Mouse (Mus musculus) 3T3-L1 (cell line): ENCODE results near the gene Dnpep.

Experiments
- DNase-seq: peaks from one replicate; pipeline ENCODE4 v3.0.0-alpha.2; 2015; ENCODE audit warnings: low read depth, low spot score

Gene Dnpep

DNA sequence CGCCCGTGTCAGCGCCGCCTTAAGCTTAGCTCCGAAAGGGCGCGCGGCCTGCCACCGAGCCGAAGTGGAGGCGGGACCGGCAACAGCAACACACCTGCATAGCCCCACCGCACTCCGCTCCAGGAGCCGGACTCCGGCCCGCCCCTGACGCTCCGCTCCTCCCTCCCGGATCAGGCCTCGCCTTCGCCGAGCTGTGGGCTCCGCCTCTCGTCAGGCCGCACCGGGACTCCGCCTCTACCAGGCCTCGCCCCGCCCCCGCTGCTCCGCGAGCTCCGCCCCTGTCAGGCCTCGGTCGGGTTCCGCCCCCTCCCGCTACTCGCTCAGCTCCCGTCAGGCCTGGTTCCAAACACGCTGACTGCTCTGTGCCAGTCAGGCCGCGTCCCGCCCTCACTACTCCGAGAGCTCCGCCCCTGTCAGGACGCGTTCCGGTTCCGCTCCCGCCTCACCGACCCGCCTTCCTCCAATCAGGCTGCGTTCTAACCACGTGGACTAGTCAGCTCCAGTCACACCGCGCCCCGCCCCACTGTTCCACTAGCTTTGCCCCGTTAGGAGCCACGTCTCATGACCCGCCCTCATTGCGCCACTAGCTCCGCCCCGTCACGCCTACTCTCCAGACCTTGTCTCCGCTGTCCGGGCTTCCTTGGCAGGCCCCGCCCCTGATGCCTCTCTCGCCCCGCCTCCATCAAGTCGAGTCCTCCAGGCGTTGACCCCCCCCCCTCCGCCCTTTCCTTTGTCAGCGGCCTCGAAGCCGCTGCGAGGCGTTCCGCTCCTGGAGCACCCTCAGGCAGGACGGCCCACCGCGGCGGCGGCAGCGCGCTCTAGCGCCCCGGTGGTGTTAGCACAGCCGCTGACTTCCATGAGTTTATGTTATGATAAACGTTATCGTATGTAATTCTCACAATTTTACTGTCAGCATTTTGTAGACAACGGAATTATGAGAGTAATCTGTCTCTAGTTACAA lies at the start of gene Dnpep:
Gene Dnpep (minus strand): TSS at position 750 of the 961 bp plus-strand sequence.
- DNase-seq, result peak; percentile 100

DNA sequence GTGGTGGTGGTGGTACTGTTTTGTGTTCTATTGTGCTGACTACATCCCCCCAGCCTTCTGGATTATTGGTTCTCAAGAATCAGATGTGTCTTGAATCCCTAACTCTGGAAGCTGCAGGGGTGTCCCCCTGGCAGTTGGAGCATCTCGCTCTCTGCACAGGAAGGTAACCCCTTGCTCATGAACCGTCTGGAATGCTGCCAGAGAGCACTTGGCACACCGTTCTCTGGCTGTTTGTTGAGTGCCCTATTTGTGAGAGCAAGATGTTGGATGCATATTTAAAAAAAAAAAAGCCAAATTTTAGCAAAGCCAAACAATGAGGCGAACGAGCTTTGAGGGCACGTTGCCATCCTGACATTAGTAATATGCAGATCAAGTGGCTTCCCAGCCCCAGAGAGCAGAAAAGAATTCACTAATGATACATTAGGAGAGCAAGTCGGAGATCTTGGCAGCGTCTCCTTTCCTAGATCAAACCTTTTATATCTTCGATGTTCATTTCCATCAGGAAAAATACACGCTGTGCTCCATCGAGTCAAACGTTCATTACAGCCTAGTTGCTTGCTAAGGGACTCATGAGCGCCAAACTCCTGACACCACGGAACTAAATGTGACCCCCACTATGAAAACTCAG lies 47.8 kb upstream of the Dnpep start:
- DNase-seq, result no peak

DNA sequence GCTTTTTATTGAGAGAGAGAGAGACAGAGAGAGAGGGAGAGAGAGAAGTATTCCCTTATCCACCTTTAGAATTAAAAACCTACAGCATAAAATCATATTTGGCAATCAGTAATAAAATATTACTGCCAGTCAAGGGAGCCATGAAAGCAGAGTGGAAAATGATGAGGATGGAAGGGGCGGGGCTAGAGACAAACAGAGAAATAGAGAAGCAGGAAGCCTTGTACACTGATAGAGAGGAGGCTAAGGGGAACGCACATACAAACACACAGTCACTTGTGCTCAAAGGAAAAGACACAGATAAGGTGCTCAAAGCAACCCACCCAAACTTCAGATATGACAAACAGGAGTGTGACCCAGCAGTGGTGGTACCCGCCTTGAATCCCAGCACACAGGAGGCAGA lies 46.1 kb upstream of the Dnpep start:
- no peak for DNase-seq

DNA sequence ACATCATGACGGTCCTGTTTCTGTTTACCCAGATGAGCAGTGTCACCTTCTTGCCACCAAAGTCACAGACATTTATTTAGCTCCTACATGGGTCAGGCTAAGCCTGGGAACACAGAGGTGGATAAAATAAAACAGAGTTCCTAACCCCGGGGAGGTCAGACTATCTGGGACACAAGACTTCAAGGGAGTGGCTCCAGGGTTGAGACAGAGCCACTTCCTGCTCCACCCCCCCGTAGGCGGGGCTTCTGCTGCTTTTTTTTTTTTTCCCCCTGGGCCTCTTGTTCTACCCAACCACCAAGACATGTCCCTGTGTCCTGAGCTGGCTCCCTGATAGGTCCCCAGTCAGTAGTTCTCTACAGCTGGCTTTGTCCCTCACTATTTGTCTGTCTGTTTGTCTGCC lies 44.0 kb upstream of the Dnpep start:
- DNase-seq, result peak; percentile 57

DNA sequence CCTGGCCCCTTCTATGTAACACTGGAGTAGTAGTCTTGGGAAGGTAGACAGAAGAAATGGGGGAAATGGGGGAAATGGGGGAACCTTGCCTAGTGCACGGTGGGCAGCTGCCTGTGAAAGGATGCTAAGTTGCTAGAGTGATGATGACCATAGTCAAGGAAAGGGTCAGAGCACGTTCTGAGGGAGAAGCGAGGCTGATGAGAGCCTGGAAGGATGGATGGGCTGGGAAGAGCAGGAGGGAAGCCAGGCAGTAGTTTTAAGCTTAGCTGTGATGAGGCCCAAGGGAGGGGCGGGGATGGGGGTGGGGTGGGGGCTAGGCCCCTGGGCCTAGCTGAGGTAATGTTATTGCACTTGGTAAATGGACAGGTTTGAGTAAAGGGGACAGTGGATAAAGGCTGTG lies 43.3 kb upstream of the Dnpep start:
- no peak for DNase-seq

DNA sequence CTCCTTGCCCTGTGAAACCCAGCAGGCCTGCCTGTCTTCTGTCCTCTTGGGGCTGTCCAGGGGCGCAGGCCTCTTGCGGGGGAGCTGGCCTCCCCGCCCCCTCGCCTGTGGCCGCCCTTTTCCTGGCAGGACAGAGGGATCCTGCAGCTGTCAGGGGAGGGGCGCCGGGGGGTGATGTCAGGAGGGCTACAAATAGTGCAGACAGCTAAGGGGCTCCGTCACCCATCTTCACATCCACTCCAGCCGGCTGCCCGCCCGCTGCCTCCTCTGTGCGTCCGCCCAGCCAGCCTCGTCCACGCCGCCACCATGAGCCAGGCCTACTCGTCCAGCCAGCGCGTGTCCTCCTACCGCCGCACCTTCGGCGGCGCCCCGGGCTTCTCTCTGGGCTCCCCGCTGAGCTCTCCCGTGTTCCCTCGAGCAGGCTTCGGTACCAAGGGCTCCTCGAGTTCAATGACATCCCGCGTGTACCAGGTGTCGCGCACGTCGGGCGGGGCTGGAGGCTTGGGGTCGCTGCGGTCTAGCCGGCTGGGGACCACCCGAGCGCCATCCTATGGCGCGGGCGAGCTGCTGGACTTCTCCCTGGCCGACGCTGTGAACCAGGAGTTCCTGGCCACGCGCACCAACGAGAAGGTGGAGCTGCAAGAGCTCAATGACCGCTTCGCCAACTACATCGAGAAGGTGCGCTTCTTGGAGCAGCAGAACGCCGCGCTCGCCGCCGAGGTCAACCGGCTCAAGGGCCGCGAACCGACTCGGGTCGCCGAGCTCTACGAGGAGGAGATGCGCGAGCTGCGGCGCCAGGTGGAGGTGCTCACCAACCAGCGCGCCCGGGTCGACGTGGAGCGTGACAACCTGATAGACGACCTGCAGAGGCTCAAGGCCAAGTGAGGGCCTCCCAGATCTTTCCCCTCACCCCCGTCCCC lies 42.6 kb upstream of the Dnpep start, which contains the start of gene Des:
Gene Des (plus strand): TSS at position 218 of the 920 bp plus-strand sequence.
- DNase-seq, result no peak

DNA sequence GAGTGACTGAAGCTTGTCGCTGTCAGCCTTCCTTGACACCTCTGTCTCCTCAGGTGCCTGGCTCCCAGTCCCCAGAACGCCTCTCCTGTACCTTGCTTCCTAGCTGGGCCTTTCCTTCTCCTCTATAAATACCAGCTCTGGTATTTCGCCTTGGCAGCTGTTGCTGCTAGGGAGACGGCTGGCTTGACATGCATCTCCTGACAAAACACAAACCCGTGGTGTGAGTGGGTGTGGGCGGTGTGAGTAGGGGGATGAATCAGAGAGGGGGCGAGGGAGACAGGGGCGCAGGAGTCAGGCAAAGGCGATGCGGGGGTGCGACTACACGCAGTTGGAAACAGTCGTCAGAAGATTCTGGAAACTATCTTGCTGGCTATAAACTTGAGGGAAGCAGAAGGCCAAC lies 41.6 kb upstream of the Dnpep start:
- DNase-seq, result no peak

DNA sequence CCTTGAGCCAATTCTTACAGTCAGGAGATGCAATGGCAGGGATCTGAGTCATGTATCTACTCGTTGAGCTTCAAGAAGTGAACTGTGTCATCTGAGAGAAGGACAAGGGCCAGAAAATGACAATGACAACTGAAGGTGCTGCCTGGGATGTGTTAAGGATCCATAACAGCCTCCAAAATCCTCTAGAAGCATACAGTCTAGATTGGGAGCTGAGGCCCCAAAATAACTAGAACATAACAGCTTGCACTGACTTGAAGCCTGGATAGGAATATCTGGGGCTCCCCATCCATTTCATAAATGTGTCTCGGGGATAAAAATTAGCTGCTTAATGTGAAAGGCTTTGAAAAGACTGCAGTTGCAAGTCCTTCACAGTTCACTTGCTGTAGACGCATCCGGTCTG lies 40.2 kb upstream of the Dnpep start:
- DNase-seq, result no peak

DNA sequence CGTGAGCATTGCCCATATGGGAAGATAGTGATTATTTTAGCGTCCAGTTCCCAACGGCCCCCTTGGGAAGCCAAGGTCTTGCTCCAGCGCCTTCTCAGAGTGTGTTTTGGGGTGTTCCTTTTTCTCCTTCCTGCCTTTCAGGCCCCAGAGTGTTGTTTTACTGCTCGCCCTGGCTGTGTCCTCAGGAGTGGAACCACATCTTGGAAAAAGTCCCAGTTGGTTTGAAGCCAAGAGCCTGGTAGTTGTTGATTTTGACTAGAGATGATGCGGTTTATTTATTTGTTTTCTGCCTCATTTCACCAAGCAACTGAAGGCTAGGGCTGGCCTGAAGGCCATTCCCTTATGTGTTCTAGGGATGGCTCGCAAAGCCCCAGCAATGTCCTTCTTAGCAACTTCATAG lies 39.5 kb upstream of the Dnpep start:
- DNase-seq, result peak; percentile 47

DNA sequence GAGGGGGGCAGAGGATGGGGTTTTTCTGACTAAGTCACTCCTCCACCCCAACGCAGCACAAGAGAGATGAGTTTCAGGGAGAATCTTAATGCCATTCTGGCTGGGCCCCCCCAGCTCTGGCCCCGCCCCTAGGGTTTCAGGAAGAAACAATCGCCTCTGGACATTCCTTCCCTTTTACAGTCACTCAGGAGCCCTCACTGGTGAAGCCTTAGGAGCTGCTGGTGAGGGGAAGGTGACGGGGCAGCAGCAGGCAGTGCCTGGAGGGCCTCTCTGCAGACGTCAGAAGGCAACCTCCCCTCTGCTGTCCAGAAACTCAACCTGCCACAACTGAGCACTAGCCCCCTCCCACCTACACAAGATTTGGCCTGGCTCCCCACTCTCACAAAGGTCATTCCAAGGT lies 31.5 kb upstream of the Dnpep start:
- no peak for DNase-seq

DNA sequence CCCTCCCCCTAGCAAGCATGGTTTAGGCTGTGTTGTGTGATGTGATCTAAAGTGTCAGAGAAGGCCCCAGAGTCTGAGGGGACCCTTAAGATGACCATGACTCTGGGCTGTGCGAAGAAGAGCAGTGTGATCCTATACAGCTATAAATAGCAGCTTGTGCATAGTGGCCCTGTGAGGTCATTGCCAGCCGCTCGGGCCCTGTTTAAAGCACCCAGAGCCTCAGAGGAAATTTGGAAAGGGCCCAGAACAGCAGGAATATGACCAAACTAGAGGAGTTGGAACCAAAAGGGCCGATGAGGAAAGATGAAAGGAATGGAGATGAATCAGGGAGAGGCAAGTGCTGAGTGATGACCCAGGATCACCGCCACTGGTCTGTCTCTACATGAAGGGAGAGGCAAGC lies 29.5 kb upstream of the Dnpep start:
- DNase-seq, result peak; percentile 55

DNA sequence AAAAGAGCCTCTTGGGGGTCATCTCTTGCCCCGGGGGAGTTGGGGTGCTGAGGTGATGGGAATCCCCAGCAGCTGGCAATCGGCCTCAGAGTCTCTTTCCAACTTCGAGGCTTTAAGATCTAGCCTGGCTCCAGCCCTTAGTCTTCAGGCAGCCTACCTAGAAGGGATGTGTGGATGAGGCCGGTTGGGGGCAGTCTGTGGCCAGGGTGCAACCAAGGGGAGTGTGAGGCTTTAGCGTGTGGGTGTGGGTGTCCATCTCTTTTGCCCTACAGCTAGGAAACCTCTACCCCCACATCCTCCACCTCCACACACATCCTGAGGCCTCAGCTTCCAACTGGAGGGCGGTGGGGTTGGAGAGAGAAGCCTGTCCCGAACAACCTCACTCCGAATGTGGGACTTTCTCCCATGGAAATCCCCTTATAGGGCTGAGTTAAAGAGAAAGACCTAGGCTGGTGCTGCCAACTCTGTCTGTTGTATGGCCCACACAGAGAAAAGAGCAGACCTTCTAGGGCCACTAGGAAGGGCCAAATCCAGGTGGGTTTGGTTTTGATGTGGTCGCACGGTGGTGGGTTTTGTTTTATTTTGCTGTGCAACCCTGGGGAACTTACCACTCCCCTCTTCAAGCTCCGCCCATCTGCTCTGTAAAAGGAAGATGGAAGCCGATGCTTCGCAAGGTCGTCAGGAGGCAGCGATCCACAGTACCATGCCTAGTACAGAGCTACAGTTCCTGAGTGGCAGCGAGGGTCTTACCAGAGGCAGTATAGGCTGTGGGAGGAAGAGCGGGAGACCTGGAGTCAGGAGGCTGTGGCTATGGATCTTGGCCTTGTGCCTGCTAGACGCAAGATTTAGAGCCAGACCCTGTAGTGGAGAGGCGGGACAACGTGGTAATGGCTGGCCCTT lies 27.5 kb upstream of the Dnpep start:
- DNase-seq, result no peak

DNA sequence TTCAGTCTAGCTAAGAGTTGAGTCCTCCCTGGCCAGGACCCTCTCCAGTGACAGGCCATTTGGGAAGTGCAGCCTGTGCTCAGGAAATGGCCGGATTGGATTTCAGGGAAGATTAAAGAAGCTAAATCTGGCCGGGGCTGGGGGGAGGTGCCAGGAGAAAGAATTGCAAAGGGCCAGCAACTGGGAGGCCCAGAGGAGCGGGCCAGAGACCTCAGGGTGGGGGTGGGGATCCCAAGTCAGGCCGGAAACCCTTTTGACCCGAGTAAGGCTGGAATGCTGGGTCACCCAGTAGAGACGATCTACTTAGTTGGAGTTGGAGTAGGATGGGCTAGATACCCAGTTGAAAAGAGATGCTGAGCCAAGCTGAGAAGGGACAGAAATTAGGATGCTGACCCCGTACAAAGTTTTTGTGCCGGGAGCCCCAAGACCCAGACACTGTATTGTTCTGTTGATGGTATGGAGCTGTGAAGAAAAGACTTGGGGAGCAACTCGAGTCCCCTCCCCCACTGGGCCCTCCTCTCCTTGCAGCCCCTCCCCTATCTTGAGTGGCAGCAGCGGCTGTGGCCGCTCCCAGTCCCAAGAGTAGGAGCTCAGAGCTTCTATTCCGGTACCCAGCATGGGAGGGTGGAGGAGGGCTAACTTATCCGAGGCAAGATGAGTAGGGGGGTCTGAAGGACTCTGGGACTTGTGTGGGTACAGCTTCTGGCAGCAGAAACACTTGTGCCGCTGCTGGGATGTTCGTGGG lies 26.7 kb upstream of the Dnpep start:
- no peak for DNase-seq

DNA sequence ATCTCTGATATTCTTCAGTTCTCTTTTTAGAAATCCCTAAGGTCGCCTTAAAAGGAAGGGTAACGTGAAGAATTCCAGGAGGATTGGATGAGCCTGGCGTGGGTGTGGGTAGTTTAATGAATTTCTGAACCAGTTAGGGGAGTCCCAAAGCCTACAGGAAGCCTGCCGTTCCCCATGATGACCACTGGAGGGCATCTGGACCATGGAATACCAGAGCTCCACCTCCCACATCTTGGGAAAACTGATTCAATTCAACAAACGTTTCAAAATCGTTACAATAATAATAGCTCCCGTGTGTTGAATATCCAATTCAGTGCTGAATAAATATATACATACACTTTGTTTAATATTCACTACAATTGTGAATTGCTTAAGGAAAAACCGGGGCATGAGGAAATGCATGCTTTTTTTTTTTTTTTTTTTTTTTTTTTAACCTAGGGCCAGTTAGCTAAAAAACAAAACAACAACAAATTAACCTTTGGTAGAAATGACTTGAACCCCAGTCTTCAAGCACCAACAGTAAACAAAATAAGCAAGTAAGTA lies 25.2 kb upstream of the Dnpep start:
- peak; percentile 91 for DNase-seq

DNA sequence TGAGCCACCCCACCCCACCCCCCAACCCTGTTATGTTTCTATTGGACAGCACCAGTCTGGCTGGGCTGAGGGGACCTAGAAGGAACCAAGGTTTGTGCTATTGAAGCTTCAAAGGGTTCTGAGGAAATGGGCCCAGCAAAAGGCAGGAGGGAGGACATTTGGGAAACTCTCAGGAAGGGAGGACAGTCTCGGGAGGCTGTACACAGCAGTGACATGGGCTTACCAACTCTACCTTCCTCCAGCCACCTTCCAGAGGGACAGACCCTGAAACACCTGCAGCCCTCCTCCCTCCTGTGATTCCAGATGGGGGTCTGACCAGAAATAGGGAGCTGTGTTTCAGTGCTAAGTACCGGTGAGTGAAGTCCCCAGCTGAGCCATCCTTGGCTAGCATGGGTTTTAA lies 22.7 kb upstream of the Dnpep start:
- no peak for DNase-seq

DNA sequence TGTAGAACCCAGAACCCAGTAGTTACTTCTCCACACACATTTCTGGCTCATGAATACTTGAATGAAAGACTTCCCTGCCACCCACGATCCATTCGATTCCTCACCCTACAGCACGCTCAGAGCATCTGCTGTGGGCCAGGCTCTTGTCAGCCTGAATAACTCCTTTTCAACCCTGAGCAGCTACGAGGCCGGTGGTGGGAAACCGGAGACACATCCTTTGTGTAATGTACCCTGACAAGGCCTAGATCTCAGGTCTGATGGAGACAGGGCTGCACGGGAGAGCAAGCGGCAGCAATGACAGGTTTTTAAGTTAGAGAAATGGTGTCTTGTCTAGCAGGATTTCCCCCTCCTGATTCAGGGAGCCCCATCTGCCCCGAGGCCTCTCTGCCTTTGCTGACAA lies 21.5 kb upstream of the Dnpep start:
- DNase-seq, result no peak

DNA sequence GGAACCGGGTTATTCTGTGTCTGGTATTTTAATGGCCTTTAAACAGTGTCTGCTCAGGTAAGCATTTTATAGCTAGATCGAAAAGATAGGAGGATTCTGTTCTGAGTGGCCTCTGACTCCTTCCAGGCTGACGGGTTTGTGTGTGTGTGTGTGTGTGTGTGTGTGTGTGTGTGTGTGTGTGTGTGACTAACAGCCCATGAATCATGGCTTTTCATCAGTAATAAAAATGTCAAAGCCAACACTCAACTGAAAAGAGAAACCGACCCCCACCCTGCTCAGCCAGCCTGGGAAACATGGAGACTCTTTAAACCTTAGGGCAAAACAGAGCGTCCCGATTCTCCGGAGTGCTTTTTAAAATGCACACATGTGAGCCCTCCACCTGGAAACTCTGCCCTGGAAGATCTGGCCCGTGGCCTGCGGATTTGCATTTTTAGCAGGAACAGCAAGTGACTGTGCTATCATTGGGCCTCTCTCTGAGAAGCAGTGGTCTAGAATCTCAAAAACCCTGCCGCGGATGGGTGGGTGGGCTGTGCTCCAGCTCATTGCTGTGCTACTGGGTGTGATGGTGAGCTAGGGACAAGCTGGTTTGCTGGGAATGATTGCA lies 20.4 kb upstream of the Dnpep start:
- DNase-seq, result peak; percentile 42

DNA sequence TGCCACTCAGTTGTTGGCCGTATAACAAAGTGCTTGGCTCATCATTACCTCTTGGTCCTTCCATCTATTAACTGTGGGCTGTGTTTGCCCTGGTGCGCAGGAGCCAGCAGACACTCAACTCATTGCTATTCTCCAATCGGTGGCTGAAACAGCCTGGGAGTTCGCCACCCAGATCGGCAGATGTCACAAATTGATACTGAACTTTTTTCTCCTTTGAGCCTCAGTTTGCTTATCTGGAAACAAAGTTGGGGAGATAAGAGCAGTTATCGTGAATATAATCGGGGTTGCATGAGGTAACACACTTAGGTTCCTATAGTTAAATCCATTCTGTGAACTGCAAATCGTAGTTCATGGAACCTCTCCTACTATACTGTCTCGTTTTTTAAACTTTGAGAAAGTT lies 19.3 kb upstream of the Dnpep start:
- no peak for DNase-seq

DNA sequence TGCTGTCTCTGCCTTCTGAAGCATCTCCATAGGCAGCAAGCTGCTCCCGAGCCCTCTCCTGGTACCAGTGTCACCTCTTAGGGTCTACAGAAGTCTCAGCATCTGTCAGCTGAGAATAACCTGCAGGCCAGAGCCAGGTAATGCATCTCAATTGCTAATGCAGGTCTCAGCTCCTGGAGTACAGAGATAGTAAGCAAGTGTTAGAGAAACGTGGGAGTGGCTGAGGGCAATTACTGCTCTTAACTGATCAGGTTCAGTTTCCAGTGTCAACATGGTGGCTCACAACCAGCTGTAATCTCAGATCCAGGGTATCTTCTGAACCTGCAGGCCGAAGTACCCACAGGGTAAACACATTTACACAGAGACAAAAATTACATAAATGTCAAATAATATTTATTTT lies 18.7 kb upstream of the Dnpep start:
- DNase-seq, result no peak
